Mouse (Mus musculus) thymus, adult 2 months (tissue): ENCODE results near the gene Lpar3. TPM values are rescaled to one million over a fixed set of nuclear protein-coding genes. Genes with fewer than 3 reads are reported as not detected.

Experiments used
- DNase-seq: peaks from one replicate; pipeline ENCODE4 v3.0.0; 2021
- H3K27ac ChIP-seq: fragments of 200-500 bp; 2 replicates; pipeline ENCODE4 v1.5.1; 2012; ENCODE audit warnings: low read length, control low read depth; ENCODE audit not compliant: control insufficient read depth, insufficient read depth
- H3K27me3 ChIP-seq: fragments of 200-500 bp; 2 replicates; pipeline ENCODE4 v1.6.1; 2012; ENCODE audit warnings: mild to moderate bottlenecking, low read length, moderate library complexity, mixed read lengths; ENCODE audit not compliant: control insufficient read depth, insufficient read depth
- H3K36me3 ChIP-seq: fragments of 200-500 bp; 2 replicates; pipeline ENCODE4 v1.6.1; 2012; ENCODE audit warnings: mild to moderate bottlenecking, low read length, moderate library complexity; ENCODE audit not compliant: control insufficient read depth, insufficient read depth
- H3K4me1 ChIP-seq: fragments of 200-500 bp; replicated peaks from 2 replicates; pipeline ENCODE4 v1.6.1; 2012; ENCODE audit warnings: low read length; ENCODE audit not compliant: control insufficient read depth, insufficient read depth
- H3K4me3 ChIP-seq: fragments of 200-500 bp; 2 replicates; pipeline ENCODE4 v1.5.1; 2012; ENCODE audit warnings: mild to moderate bottlenecking, low read length, control low read depth, moderate library complexity; ENCODE audit not compliant: control insufficient read depth, insufficient read depth
- CTCF ChIP-seq: fragments of 200-500 bp; IDR thresholded peaks from 2 replicates; pipeline ENCODE4 v1.5.1; 2012; ENCODE audit warnings: mild to moderate bottlenecking, control low read depth, low read length, moderate library complexity, borderline replicate concordance; ENCODE audit not compliant: control insufficient read depth, poor library complexity, insufficient read depth; ENCODE audit errors: extremely low read depth
- POLR2A ChIP-seq: fragments of 200-500 bp; IDR thresholded peaks from 2 replicates; pipeline ENCODE4 v1.6.1; 2012; ENCODE audit warnings: mild to moderate bottlenecking, low read length, control low read depth, moderate library complexity; ENCODE audit not compliant: control insufficient read depth, poor library complexity, insufficient read depth; ENCODE audit errors: extremely low read depth
- WGBS: fragments of 180-500 bp; shearing (Covaris S2); methylation state at CpG from one replicate; pipeline ENCODE4 v1.1.7; 2018; 5-methylcytosine and 5-hydroxymethylcytosine counted together
- polyA plus RNA-seq: library from polyadenylated mRNA; depleted of rRNA; stranded (reverse); fragments of >200 nt; gene quantifications from 2 replicates; pipeline ENCODE4 v1.2.3, GENCODE M21; 2012

Lpar3 gene
- polyA plus RNA-seq, 1 experiment = 2.3 TPM

- DNase-seq = no peak
- WGBS = 73% methylated on average over 9 of the region's 9 CpGs
- no peak overlapping the region for H3K4me3 ChIP-seq
- no peak for TF ChIP-seq CTCF
- TF ChIP-seq POLR2A = no peak
- H3K27me3 ChIP-seq = no peaks in the 10 kb centered on the region
- H3K27ac ChIP-seq = no peak overlapping the region
- H3K36me3 ChIP-seq = no peaks in the 10 kb centered on the region
- no peaks in the 10 kb centered on the region for H3K4me1 ChIP-seq
Measured at GRCm38 (mm10) chr3:146311121-146311538, 90.4 kb downstream of the Lpar3 start.

- WGBS = 94% methylated on average over 8 of the region's 8 CpGs
Measured at GRCm38 (mm10) chr3:146315414-146315813, 94.7 kb downstream of the Lpar3 start.

GRCm38 (mm10) chr3:146316293-146316692, 95.5 kb downstream of the Lpar3 start:
- no peaks in the 10 kb centered on the region for H3K27me3 ChIP-seq
- H3K36me3 ChIP-seq = no peaks in the 10 kb centered on the region
- TF ChIP-seq CTCF = no peak
- no peak for TF ChIP-seq POLR2A
- no peak overlapping the region for H3K4me3 ChIP-seq
- no peaks in the 10 kb centered on the region for H3K4me1 ChIP-seq
- WGBS = 87% methylated on average over 8 of the region's 8 CpGs
- H3K27ac ChIP-seq = no peak overlapping the region
- DNase-seq = no peak

More at GRCm38 (mm10) chr3:146315414-146315813, 94.7 kb downstream of the Lpar3 start:
- Histone ChIP-seq H3K4me1 (no peaks in the 10 kb centered on the region), H3K36me3 (no peaks in the 10 kb centered on the region), H3K27ac (no peak overlapping the region), H3K27me3 (no peaks in the 10 kb centered on the region), H3K4me3 (no peak overlapping the region)
- TF ChIP-seq CTCF (no peak), POLR2A (no peak)
- DNase-seq = no peak

GRCm38 (mm10) chr3:146317366-146317765, 96.6 kb downstream of the Lpar3 start:
- no peak overlapping the region for H3K4me3 ChIP-seq
- H3K36me3 ChIP-seq = no peaks in the 10 kb centered on the region
- H3K27ac ChIP-seq = no peak overlapping the region
- H3K27me3 ChIP-seq = no peaks in the 10 kb centered on the region
- DNase-seq = no peak
- no peaks in the 10 kb centered on the region for H3K4me1 ChIP-seq
- WGBS = 90% methylated on average over 7 of the region's 7 CpGs
- no peak for TF ChIP-seq CTCF
- TF ChIP-seq POLR2A = no peak

GRCm38 (mm10) chr3:146317911-146318310, 97.1 kb downstream of the Lpar3 start:
- whole genome bisulfite sequencing = 89% methylated on average over 12 of the region's 12 CpGs
- Histone ChIP-seq H3K27me3 (no peaks in the 10 kb centered on the region), H3K4me3 (no peak overlapping the region), H3K36me3 (no peaks in the 10 kb centered on the region), H3K27ac (no peak overlapping the region), H3K4me1 (no peaks in the 10 kb centered on the region)
- TF ChIP-seq POLR2A = no peak
- no peak for TF ChIP-seq CTCF
- no peak for DNase-seq

GRCm38 (mm10) chr3:146318520-146318938, 97.8 kb downstream of the Lpar3 start:
- TF ChIP-seq CTCF (no peak), POLR2A (no peak)
- DNase-seq = no peak
- Histone ChIP-seq H3K4me1 (no peaks in the 10 kb centered on the region), H3K27ac (no peak overlapping the region), H3K27me3 (no peaks in the 10 kb centered on the region), H3K36me3 (no peaks in the 10 kb centered on the region), H3K4me3 (no peak overlapping the region)
- WGBS = 88% methylated on average over 16 of the region's 16 CpGs

- TF ChIP-seq CTCF = no peak
- TF ChIP-seq POLR2A = no peak
- Histone ChIP-seq H3K4me1 (no peaks in the 10 kb centered on the region), H3K4me3 (no peak overlapping the region), H3K27ac (no peak overlapping the region), H3K27me3 (no peaks in the 10 kb centered on the region), H3K36me3 (no peaks in the 10 kb centered on the region)
- 74% methylated on average over 13 of the region's 13 CpGs for WGBS
- DNase-seq = no peak
Measured at GRCm38 (mm10) chr3:146318987-146319386, 98.2 kb downstream of the Lpar3 start.
